Mouse (Mus musculus): ENCODE results near the gene Gm11020.

DNA sequence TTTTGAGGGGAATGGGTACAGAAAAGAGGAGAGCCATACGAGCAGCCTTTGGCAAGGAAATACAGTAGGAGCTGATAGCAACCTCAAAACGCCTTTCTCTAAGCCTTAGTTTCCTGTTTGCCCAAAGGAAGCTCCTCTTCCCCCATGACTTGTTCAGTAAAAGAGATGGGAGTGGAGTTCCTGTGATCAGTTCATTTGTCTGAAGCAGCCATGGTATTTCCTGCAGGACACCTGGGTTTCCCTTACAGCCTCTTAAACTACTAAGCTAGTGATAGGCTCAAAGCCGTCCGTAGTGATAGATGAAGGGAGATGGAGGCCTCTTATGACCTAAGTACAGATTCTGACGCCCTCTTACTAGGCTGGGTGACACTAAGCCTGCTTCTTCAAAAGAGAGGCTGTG lies 21.1 kb downstream of the Gm11020 start:
- TF ChIP-seq CTCF (IDR thresholded peaks at IDR 0.05; ENCODE audit: low read depth) = no peak
- no peak for TF ChIP-seq EP300 (optimal IDR thresholded peaks at IDR 0.05)
